Mouse (Mus musculus) layer of hippocampus, adult 9-10 months (tissue): ENCODE results near the gene Tgfbr1.

Experiments used
- DNase-seq: peaks from one replicate; pipeline ENCODE4 v3.0.0; 2022; ENCODE audit warnings: low spot score

Tgfbr1 gene

DNA sequence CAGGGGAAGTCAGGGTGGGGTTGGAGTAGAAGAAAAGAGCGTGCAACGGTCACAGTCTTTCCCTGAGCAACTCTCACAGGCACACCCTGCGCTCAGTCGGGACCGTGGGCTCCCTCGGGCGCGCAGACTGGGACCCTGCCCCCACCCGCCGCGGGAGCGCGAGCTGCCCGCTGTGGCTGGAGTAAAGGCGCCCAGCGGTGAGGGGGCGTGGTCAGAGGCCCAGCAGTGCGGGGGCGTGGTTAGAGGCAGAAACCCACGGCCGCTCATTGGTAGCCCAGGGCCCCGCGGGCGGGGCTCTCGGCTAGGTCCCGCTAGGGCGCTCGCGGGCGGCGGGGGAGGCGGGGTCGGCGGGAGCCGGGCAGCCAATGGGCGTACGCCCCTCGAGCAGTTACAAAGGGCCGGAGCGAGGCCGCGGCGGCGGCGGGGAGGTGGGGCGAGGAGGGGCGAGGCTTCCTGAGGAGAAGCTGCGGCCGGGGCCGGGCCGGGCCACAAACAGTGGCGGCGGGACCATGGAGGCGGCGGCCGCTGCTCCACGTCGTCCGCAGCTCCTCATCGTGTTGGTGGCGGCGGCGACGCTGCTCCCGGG, at the start of gene Tgfbr1:
TSS of gene Tgfbr1 (plus strand) at position 420 of the 586 bp plus-strand sequence.
- DNase-seq = peak; percentile 90

DNA sequence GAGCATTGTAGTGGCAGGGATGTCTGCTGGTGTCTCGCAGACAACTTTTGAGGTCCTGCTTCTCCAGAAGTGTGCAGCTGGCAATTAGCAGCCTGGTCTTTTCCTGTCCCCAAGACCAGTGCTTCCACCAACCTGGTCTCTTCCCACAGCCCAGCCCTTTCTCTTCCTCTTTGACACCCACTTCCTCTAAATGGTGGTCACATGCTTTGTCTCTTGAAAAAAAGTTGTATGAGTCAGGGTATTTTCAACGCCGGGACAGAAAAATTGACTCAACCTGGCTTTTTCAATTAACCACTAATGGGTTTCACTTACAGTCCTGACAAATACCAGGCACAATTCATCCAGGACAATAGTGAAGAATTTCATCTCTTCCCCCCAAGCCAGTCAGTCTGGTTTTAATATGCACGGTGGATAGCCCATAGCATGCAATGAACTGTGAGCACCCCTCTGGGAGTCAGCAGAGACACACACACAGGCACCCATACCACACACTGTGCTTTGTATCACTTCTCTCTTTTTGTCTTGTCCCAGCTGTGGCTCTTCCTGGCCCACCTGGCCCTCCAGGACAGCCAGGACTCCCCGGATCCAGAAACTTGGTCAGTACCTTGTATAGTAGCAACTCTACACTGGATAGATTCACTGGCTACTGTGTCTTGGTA, 49.6 kb upstream of the Tgfbr1 start:
- no peak for DNase-seq

DNA sequence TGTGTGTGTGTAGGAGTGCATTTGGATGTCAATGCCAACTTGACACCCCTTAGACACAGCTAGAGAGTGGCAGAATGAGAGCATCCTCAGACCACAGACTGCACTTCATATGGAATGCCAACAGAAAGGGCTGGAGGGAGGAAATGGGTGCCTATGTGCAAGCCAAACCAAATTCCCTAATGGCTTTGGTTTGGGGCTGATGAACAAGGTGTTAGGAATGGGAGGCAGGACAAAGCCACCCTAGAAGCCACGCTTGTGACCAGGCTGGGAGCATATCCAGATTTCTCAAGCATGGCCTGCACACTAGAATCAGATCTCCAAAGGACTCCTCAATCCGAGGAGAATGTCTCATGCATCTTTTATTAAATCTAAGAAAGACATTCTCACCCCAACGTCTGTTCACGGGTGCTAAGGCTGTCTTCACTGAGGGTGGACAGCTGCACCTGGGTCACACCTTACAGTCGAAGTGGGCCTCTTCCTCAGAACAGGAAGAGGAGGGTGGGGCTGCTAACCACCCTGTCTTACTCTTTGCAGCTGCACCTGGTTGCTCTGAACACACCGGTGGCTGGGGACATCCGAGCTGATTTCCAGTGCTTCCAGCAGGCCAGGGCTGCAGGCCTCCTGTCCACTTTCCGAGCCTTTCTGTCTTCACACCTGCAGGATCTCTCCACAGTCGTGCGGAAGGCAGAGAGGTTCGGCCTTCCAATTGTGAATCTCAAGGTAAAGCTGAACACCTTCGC, 43.0 kb upstream of the Tgfbr1 start:
- no peak for DNase-seq

DNA sequence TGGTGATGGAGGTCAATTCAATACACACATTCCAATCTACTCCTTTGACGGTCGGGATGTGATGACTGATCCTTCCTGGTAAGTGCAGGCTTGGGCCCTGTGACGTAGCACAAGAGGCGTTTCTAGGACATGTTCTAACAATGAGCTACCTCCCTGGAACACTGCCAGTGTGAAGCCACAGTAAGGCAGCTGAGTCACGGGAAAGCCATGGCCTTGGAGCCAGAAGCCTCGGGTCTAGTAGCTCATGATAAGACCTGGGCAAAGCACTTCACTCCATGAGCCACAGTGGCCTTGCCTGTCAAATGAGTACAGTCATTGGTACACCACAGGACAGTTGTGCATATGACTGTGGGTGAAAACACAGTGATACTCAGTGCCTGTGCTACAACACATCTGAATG, 42.2 kb upstream of the Tgfbr1 start:
- DNase-seq = no peak

DNA sequence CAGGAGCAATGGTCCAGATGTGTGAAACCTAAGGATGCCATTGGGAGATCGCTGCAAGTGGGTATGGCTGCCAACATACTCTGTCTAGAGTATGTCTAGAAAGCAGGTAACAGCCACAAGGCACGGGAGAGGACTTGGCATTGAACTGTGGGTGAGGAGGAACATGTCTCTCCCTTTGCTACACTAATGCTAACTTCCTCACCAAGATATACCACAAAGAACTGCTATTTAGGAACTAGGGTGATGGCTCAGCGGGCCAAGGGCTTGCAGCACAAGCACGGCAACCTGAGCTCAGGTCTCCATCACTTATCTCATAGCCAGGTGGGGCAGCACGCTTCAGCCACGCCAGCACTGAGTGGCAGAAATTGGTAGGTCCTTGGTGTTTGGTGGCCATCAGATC, 41.6 kb upstream of the Tgfbr1 start:
- DNase-seq = no peak

DNA sequence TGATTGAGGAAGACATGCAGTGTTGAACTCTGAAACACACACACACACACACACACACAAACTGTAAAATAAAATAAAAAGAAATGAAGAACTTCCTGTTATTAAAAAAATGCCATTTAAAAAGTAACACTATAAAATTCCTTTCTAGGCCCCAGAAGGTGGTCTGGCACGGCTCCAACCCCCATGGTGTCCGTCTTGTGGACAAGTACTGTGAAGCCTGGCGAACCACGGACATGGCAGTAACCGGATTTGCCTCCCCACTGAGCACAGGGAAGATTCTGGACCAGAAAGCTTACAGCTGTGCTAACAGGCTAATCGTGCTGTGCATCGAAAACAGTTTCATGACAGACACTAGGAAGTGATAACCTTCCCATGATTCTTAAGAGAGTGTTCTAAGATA, 41.1 kb upstream of the Tgfbr1 start:
- no peak for DNase-seq

DNA sequence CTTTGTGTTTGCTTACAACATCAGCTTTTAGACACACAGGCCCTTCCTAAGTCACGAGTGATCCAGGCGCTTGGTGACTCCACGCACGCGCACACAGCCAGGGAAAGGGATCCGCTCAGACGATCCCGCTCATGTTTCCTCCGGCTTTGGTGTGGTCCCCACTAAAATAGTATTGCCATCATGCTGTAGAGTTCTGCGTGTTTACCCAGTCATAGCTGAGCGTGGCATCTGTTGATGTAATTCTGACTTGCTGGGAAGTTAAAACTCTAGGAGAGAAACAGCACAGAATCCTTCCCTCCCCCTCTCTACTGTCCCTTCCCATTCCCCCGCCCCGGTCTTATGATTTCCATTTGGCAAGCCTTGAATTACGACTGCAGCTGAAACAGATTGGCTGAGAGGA, 40.3 kb upstream of the Tgfbr1 start:
- no peak for DNase-seq

DNA sequence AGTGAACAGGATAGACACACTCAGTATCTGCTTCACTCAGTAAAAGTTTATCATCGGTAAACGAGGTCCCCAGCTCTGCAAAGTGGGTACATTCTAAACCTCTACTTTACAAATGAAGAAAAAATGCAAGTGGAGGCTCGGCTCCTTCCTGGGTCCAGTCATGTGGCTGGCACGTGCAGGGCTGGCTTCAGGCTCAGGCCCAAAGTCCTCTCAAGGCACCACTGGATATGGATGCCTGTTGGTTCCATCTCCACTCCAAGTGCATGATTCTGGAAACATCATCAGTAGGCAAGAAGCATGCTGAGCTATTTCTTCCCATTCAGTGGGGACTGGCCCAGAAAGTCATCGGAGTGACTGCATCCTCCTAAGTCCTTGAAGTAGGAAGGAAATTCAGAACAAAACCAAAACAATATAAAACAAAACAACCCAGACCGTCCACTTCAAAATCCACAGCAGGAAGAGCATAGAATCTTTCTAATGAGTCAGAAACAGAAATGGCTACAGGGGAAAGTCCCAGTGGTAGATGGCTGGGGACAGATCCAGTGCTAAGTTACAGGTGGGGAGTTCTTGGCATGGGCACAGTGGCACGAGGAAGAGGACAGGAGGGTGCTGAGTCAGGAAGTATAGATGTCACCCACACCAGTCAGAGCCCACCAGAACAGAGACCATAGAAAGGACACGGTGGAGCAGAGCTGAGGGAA, 39.2 kb upstream of the Tgfbr1 start:
- DNase-seq = no peak

DNA sequence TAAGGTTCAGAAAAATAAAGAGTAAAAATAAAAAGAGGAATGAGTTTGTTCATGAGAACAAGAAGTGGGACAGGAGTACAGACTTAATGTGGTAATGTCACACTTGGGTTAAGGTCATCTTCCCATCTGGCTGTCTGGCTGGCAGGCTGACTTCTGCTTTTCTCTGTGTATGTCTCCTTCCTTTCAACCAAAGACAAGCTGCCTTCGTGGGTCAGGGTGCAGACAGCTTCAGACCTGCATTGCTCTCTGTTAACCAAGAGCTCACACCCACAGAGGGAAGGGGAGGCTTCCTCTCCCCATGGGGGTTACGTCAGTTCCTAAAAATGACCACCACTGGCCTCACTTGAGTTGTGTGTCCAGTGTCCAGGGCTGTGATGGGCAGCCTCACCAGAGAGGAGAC, 37.6 kb upstream of the Tgfbr1 start:
- no peak for DNase-seq

DNA sequence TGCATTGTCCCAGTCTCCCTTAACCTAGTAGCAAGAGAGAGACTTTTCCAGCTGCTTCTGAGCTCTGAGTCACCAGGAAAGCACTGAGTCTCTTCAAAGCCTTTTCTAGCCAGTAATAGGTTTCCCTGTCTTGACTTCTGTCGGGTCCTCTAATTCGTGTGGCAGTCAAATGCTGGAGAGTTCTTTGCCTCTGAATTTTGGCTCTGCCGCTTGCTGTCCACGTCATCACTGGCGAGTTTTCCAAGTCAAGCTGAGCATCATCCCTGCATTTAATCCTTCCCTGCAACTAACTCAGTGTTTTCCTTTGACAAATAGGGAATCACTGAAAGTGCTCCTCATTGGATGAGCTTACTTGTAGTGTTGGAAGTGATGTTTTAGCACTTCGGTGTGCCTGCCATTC, 36.6 kb upstream of the Tgfbr1 start:
- no peak for DNase-seq

DNA sequence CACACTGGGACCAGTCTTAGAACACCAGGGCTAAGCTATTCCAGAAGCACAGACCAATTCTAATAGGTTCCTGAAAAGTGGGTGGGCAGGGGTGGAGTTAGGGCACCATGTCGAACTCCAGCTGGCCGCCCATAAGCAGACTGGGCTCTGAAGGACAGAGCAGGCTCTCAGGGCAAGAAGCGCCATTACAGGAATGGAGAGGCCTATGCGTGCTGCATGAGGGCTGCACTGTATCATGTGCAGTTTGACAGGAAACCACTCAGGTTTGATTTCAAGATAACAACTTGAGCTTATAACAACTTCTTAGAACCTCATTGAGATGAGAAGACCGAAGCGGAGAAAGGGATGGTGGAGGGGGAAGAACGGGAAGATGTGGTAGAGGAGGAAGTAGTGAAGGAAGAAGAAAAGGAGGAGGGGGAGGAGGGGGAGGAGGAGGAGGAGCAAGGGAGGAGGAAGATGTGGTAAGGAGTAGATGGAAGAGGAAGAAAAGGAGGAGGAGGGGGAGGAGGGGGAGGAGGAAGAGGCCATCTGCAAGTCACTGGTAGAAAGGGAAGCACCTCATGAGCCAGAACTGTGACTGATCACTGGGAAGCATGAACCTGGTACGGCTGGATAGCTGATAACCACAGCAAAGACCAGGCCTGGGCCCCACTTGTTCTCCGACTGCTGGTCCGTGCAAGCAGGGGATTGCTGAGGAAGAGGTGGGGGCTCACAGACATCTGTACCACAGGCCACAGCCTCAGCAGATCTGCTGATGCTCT, 33.3 kb upstream of the Tgfbr1 start:
- no peak for DNase-seq

DNA sequence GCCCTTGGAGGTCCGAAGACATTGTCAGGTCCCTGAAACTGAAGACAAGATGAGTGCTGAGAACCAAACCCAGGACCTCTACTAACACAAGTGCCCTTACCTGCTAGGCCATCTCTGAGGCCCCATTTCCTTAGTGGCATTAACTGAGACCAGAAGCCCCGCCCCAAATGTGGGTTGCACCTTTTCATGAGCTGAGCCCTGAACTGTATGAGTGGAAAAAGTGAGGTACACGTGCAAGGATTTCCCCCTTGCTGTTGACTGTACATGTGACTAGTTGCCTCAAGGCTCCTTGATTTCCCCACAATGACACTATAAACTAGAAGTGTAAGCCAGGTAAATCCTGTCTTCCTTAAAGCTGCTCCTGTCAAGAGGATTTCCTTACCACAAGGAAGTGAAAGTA, 30.7 kb upstream of the Tgfbr1 start:
- DNase-seq = no peak

DNA sequence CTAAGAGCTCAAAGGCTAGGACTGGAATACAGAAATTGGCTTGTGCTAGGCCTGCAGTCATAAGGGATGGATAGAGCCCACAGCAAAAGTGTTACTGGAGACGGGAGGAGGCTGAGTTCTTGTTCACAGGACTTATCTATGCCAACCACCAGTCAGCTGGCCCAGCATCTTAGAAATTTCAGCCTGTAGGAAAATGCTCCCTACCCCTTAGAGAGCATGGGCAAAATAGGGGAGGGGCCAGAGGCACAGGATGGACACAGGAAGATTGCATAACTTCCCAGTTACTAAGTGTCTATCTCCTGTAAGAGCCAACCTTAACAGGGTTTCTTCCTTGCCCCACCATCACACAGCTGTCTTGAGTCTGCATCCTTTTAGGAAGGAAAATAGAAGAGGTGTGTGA, 28.8 kb upstream of the Tgfbr1 start:
- no peak for DNase-seq

DNA sequence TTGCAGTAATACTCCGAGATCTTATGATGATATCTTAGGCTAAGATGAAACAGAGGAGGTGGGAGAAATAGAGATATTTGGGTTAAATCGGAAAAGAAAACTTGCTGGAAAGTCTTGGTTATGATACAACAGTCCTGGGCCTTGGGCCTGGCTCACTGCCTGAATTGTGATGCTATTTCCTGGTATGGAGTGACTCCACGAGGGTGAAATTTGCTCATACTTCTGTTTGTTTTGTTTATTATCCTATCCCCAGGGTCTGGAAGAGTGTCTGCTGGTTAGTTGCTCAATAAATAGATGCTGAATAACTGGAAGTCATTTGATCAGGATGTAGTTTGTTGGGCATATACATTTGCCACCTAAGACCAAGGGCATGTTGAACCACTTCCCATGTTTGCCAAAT, 25.2 kb upstream of the Tgfbr1 start:
- no peak for DNase-seq

DNA sequence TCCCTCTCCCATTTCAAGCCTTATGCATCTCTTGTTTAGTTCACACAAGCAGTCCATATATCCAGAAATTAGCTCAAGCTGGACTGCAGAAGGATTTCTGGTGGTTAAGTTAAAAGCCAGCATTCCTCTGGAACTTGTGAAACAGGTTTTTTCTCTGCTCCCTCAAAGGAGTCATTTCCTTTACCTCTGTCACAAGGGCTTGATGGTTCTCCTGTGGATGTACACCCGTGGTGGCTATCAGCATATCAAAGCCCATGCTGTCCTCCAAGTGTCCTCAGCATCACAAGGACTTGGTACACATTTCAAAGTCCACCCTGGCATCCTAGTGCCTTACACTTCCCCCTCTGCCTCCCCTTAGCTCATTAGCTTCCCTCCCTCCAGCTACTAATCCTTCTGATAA, 23.7 kb upstream of the Tgfbr1 start:
- DNase-seq = no peak

DNA sequence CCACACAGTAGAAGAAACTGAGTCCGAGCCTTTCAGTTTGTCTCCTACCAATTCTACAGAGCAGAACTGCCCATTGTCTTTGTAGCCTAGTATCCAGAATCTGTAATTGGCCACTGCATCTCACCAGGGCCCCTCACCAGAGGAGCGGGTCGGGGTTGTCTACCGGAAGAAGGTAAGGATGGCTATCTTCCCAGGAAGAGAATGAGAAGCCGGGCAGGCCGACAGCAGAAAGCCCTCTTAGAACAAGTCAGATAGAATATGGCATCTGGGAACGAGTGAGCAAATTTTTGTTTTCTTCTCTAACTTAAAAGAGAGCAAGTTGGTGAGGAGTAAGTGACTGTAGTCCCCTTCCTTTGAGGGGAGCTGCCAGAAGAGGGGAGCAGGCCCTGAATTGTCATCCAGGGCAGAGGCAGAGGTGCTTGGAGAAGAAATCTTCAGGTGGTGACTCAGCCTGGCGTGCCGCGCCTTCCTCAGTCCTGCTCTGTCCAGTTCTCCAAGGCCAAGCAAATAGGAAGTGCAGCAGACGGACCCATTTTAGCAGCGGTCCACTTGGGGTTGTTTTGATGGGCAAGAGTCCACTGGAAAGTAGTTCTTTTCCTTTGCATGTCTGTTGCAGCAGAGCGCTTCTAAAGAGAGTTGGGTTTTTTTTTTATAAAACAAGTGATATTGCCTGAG, 22.5 kb upstream of the Tgfbr1 start:
- no peak for DNase-seq

DNA sequence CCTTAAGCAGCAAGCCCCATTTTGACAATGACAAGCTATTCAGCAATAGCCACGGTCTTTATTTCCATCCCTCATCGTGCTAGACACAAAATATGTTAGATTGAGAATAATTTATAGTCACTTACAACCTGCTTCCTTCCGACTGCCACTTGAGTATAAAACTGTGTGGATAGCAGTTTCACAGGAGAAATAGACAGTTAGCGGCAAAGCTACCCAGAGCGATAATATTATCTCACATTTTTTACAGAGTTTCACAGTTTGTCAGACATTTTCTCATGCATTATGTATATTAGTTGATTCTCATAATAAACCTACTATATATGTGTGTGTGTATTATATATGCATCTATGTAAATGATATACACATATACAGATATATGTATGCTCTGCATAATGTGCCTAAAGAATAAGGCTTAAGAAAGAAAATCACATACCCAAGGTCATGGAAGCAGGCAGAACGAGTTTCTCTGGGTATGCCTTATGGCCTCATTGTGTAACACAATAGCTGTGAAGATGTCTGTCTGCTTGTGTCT, 20.1 kb upstream of the Tgfbr1 start:
- no peak for DNase-seq

DNA sequence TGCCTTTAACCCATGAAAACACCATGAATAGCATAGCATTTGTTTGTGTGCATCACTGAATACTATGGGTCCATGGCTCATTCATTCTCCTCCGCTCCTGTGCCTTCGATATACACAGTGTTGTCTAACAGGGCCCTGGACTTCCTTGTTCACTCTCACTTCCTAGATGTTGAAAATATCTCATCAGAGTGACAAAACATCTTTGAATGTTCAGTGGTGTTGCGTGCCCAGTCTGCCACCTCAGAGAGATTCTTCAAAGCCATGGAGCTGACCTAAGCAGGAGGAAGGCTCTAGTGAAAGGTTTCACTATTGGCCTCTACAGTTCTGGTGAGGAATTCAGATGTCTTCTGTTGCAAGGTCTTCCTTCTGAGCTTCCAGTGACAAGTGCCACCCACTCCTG, 19.5 kb upstream of the Tgfbr1 start:
- DNase-seq = no peak

DNA sequence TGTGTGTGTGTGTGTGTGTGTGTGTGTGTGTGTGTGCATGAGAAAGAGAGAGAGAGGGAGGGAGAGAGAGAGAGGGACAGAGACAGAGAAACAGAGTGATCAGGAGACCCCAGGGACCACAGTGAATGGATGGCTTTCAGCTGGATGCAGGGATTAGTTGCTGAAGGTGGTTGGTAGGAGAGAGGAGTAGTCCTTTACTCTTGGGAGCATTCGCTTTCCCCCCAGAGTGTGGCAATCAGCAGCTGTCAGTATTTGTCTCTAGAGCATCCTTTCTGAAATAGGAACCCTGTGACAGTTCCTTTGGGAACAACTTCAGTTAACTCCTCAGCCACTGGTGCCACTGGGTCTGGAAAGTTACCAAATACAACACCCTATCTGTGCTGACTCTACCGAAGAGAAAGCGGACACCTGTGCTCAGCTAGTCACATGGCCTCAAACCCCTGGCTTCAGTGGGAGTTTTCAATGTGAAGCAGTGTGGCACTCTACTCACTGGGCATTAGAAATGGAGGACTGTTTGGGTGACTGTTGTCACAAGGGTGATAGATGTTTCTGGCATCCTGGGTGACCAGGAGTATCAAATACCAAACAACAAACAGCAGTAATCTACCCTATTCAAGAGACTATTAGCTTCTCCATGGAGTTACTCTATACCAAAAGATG, 16.0 kb upstream of the Tgfbr1 start:
- no peak for DNase-seq

DNA sequence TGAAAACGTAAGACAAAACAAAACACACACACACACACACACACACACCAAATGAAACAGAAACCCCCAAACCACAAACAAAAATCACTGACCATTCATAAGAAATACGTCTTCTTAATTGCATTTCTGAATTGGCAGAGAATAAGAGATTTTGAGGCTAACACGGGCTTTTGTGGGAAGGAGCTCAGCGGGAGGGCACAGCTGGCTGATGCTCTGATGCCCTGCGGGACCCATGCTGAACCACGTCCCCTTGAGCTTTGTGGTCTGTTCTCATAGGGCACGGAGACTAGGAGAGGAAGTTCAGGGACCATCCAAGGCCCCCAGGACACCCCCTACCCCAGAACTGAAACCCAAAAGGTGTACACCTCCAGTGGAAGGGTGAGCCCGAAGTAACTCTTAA, 10.4 kb upstream of the Tgfbr1 start:
- no peak for DNase-seq

DNA sequence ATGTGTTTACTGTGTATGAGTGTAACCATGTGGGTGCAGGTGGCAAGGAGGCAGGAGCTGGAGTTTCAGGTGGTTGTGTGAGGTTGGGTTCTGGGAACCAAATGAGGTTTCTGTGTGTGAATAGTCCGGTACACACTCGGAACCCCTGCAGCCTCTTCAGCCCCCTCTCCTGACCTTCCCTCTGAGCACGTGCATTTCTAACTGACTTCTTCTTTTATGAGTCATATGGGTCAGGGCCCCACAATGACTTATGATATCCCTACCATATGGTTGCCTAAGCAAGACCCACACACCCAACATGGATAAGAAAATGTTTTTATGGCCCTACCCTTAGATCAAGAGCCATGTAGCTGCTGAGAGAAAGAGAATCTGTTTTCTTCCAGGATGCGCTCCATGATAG, 6.0 kb upstream of the Tgfbr1 start:
- no peak for DNase-seq
